Mouse (Mus musculus): ENCODE measurements around the gene Gja3. TPM values are rescaled to one million over a fixed set of nuclear protein-coding genes. Genes with fewer than 3 reads are reported as not detected.

Gja3 gene
- total RNA-seq (2021), result under 1 TPM; 0.25 to 0.54 TPM
- long read RNA-seq, experiment 1, partial matches to known transcripts, result 0 of 1 reads
- long read RNA-seq, experiment 1, other reads (novel, unspliced or antisense), result 0 of 1 reads
- long read RNA-seq, experiment 2, result 0 reads

- intact Hi-C loops (cut with DNase I), result loop anchor here (2.0 kb wide), 1 partner anchor 93 kb away; no protein-coding TSS in a partner anchor
These were observed at the start of gene Gja3 for GRCm38 (mm10) chr14:57057563-57058321. Gene Gja3 (minus strand): TSS chr14:57058100.

GRCm38 (mm10) chr14:57107091-57107490, 49.2 kb upstream of the Gja3 start:
- no peak for TF ChIP-seq CTCF (IDR thresholded peaks at IDR 0.05)

More at GRCm38 (mm10) chr14:57057563-57058321, at the start of gene Gja3:
- TF ChIP-seq CTCF (IDR thresholded peaks at IDR 0.05), result no peak
- peak; percentile 22 for DNase-seq
- Histone ChIP-seq H3K27ac (no peak within 1 kb of the TSS), H3K4me3 (peak within 1 kb of the TSS; percentile 66)

GRCm38 (mm10) chr14:57105721-57106120, 47.8 kb upstream of the Gja3 start:
- Histone ChIP-seq H3K27ac (no peak overlapping the region), H3K4me3 (no peak overlapping the region)
- no peak for TF ChIP-seq CTCF (IDR thresholded peaks at IDR 0.05)
- intact Hi-C loops (cut with DNase I), result no loop called here
- DNase-seq, result no peak

More at GRCm38 (mm10) chr14:57107091-57107490, 49.2 kb upstream of the Gja3 start:
- DNase-seq, result no peak
- intact Hi-C loops (cut with DNase I), result no loop called here
- H3K27ac ChIP-seq, result no peak overlapping the region
- H3K4me3 ChIP-seq, result no peak overlapping the region

GRCm38 (mm10) chr14:57105111-57105510, 47.2 kb upstream of the Gja3 start:
- no peak for TF ChIP-seq CTCF (IDR thresholded peaks at IDR 0.05)
- DNase-seq, result no peak
- intact Hi-C loops (cut with DNase I), result no loop called here
- H3K4me3 ChIP-seq, result peak overlapping the region; percentile 79
- H3K27ac ChIP-seq, result no peak overlapping the region

GRCm38 (mm10) chr14:57104106-57105023, 46.5 kb upstream of the Gja3 start, which contains the start of gene Gjb2:
Gene Gjb2 (minus strand): TSS chr14:57104702.
- intact Hi-C loops (cut with DNase I), result no loop called here

GRCm38 (mm10) chr14:57103711-57104105, 45.8 kb upstream of the Gja3 start:
- Histone ChIP-seq H3K27ac (no peak overlapping the region), H3K4me3 (peak overlapping the region; percentile 79)
- TF ChIP-seq CTCF (IDR thresholded peaks at IDR 0.05), result no peak
- intact Hi-C loops (cut with DNase I), result no loop called here
- no peak for DNase-seq

More at GRCm38 (mm10) chr14:57104106-57105023, 46.5 kb upstream of the Gja3 start, which contains the start of gene Gjb2:
- no peak within 1 kb of the TSS for H3K27ac ChIP-seq
- peak within 1 kb of the TSS; percentile 79 for H3K4me3 ChIP-seq
- DNase-seq, result peak; percentile 55
- peak; percentile 23; the same call in 1 of the 2 replicates for TF ChIP-seq CTCF (IDR thresholded peaks at IDR 0.05)

- Histone ChIP-seq H3K4me3 (peak overlapping the region; percentile 79; the same call in 1 of the 2 replicates), H3K27ac (no peak overlapping the region)
- intact Hi-C loops (cut with DNase I), result no loop called here
- TF ChIP-seq CTCF (IDR thresholded peaks at IDR 0.05), result no peak
- DNase-seq, result no peak
These were observed 45.2 kb upstream of the Gja3 start for GRCm38 (mm10) chr14:57103121-57103520.

- H3K27ac ChIP-seq, result no peak overlapping the region
- intact Hi-C loops (cut with DNase I), result no loop called here
- no peak overlapping the region for H3K4me3 ChIP-seq
- no peak for DNase-seq
- TF ChIP-seq CTCF (IDR thresholded peaks at IDR 0.05), result no peak
These were observed 43.7 kb upstream of the Gja3 start for GRCm38 (mm10) chr14:57101623-57102022.

- no peak overlapping the region for H3K4me3 ChIP-seq
- no peak overlapping the region for H3K27ac ChIP-seq
- DNase-seq, result no peak
- intact Hi-C loops (cut with DNase I), result no loop called here
- no peak for TF ChIP-seq CTCF (IDR thresholded peaks at IDR 0.05)
These were observed 38.0 kb upstream of the Gja3 start for GRCm38 (mm10) chr14:57095855-57096254.

GRCm38 (mm10) chr14:57093029-57093428, 35.1 kb upstream of the Gja3 start:
- H3K27ac ChIP-seq, result no peak overlapping the region
- no peak overlapping the region for H3K4me3 ChIP-seq
- intact Hi-C loops (cut with DNase I), result loop anchor here (5.0 kb wide), 1 partner anchor 269 kb away; no protein-coding TSS in a partner anchor
- TF ChIP-seq CTCF (IDR thresholded peaks at IDR 0.05), result peak; percentile 63
- no peak for DNase-seq

- TF ChIP-seq CTCF (IDR thresholded peaks at IDR 0.05), result no peak
- intact Hi-C loops (cut with DNase I), result loop anchor here (5.0 kb wide), 1 partner anchor 272 kb away; no protein-coding TSS in a partner anchor
These were observed 32.1 kb upstream of the Gja3 start for GRCm38 (mm10) chr14:57090001-57090400.

GRCm38 (mm10) chr14:57089107-57089506, 31.2 kb upstream of the Gja3 start:
- intact Hi-C loops (cut with DNase I), result no loop called here
- DNase-seq, result no peak
- no peak for TF ChIP-seq CTCF (IDR thresholded peaks at IDR 0.05)

More at GRCm38 (mm10) chr14:57090001-57090400, 32.1 kb upstream of the Gja3 start:
- no peak overlapping the region for H3K4me3 ChIP-seq
- DNase-seq, result no peak
- H3K27ac ChIP-seq, result no peak overlapping the region

More at GRCm38 (mm10) chr14:57089107-57089506, 31.2 kb upstream of the Gja3 start:
- Histone ChIP-seq H3K27ac (no peak overlapping the region), H3K4me3 (no peak overlapping the region)
